Mouse (Mus musculus) lung, embryonic 15.5 days (tissue): ENCODE measurements at regions not wholly inside any gene's neighbourhood (a gene's known extent, or its start where the extent isn't known, plus 50 kb on each side); places are given as distances from the start of the nearest gene placed in this dataset.

Experiments used
- ATAC-seq: fragments of 200-750 bp; cut with Nextera tagmentation; 2 replicates; pipeline ENCODE4 v1.8.0; 2017; ENCODE audit warnings: moderate number of reproducible peaks, borderline replicate concordance; ENCODE audit not compliant: low FRiP score, low TSS enrichment; ENCODE audit errors: extremely low read depth
- H3K27ac ChIP-seq: fragments of 300-500 bp; sonication (generic); 2 replicates; pipeline ENCODE4 v1.5.1; 2015; ENCODE audit warnings: moderate library complexity, mild to moderate bottlenecking, inconsistent platforms
- H3K27me3 ChIP-seq: fragments of 300-500 bp; sonication (generic); 2 replicates; pipeline ENCODE4 v1.6.1; 2015; ENCODE audit warnings: inconsistent platforms
- H3K36me3 ChIP-seq: fragments of 300-500 bp; sonication (generic); 2 replicates; pipeline ENCODE4 v1.6.1; 2015; ENCODE audit warnings: inconsistent platforms
- H3K4me1 ChIP-seq: fragments of 300-500 bp; sonication (generic); 2 replicates; pipeline ENCODE4 v1.6.1; 2015; ENCODE audit warnings: inconsistent platforms
- H3K4me2 ChIP-seq: fragments of 300-500 bp; sonication (generic); 2 replicates; pipeline ENCODE4 v1.6.1; 2015; ENCODE audit warnings: inconsistent platforms, mild to moderate bottlenecking, moderate library complexity
- H3K4me3 ChIP-seq: fragments of 300-500 bp; sonication (generic); 2 replicates; pipeline ENCODE4 v1.5.1; 2015; ENCODE audit warnings: mild to moderate bottlenecking, inconsistent platforms
- H3K9ac ChIP-seq: fragments of 300-500 bp; sonication (generic); 2 replicates; pipeline ENCODE4 v1.6.1; 2015; ENCODE audit warnings: inconsistent platforms
- H3K9me3 ChIP-seq: fragments of 300-500 bp; sonication (generic); 2 replicates; pipeline ENCODE4 v1.6.1; 2016; ENCODE audit warnings: inconsistent platforms
- WGBS: fragments of 180-500 bp; shearing (Covaris S2); methylation state at CpG from one replicate; pipeline ENCODE4 v1.1.7; 2015; 5-methylcytosine and 5-hydroxymethylcytosine counted together

DNA sequence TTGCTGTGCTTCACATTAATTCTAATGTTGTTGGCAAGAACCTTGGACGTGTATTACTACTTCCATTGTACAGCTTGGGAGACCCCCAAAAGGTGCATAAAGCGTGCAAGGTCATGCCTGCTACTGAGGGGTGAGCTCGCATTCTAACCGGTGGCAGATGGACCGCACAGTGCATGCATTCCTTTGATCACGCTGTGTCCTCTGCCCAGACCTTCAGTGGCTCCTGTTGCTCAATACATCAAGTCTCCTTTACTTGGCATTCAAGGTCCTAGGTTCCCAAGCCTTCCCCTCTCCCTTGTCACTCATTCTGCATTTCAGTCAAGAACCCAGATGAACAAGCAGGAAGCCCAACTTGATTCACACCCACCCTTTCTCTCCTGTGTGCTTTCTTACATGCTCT lies 156.4 kb upstream of the Pgrmc2 start:
- Histone ChIP-seq H3K36me3 (no peaks in the 10 kb centered on the region), H3K4me3 (no peak overlapping the region), H3K27me3 (no peaks in the 10 kb centered on the region), H3K4me1 (no peaks in the 10 kb centered on the region), H3K9ac (no peak overlapping the region), H3K9me3 (no peaks in the 10 kb centered on the region), H3K27ac (no peak overlapping the region), H3K4me2 (no peak overlapping the region)
- ATAC-seq = no peak
- 75% methylated on average over 6 of the region's 6 CpGs for WGBS

DNA sequence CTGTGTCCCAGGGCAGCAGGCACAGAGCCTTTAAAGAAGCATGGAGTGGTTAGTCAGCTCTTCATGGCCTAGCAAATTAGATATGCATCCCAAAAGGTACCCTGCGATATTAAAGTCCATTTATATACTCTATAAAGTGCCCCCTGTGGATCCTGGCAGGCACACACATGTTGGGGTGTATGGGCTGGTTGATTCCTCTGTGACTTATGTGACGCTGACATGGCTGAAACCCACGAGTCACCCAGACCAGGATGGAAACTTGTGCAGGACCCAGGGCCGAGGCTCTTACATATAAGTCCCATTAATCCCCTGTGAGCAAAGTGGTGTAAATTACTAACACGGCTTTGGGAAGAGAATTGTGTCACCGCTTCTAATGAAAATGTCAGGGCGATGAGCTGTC lies 155.2 kb upstream of the Pgrmc2 start:
- Histone ChIP-seq H3K27me3 (no peaks in the 10 kb centered on the region), H3K9ac (no peak overlapping the region), H3K9me3 (no peaks in the 10 kb centered on the region), H3K36me3 (no peaks in the 10 kb centered on the region), H3K27ac (no peak overlapping the region), H3K4me3 (no peak overlapping the region), H3K4me2 (no peak overlapping the region), H3K4me1 (no peaks in the 10 kb centered on the region)
- ATAC-seq = no peak
- WGBS = 81% methylated on average over 7 of the region's 7 CpGs

DNA sequence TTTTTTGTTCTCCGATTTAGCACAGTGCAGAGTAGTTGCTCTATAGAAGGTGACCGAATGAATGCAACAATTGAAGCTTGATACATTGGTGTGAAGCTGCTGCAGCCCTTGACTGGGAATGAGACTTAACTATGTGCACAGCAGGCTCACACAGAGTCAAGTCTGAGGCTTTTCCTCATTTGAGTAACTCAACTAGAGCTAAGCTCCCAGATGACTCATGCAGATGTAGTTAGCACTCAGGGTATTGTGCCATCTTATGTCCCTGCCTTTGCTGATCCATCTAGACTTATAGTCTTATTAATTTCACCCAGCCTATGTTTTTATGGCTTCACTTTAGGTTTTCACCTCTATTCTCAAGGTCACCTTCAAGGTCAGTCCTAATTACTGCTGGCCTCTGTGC lies 152.8 kb upstream of the Pgrmc2 start:
- Histone ChIP-seq H3K27ac (no peak overlapping the region), H3K4me2 (no peak overlapping the region), H3K36me3 (no peaks in the 10 kb centered on the region), H3K27me3 (no peaks in the 10 kb centered on the region), H3K4me3 (no peak overlapping the region), H3K4me1 (no peaks in the 10 kb centered on the region), H3K9ac (no peak overlapping the region), H3K9me3 (no peaks in the 10 kb centered on the region)
- no peak for ATAC-seq
- WGBS = 91% methylated on average over 2 of the region's 2 CpGs

DNA sequence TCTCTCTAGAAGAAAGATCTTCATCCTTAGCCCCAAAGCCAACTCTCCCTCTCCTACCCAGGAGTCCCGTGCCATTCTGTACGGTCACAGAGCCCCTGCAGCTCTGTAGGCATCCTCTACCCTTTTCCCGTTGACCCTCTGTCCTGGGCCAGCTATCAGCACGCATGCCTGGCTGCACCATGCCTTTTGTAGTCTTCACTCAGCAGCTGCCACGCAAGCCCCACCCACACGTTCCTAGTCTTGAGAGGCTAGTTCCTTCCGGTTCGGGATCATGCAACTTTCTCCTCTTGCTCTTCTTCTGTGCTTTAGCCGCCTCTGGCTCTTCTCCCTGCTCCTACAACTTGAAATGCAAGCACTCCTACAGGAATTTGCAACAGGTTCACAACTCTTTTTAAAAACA lies 152.1 kb upstream of the Pgrmc2 start:
- Histone ChIP-seq H3K36me3 (no peaks in the 10 kb centered on the region), H3K9me3 (no peaks in the 10 kb centered on the region), H3K4me3 (no peak overlapping the region), H3K27me3 (no peaks in the 10 kb centered on the region), H3K4me2 (no peak overlapping the region), H3K9ac (no peak overlapping the region), H3K4me1 (no peaks in the 10 kb centered on the region), H3K27ac (no peak overlapping the region)
- ATAC-seq = no peak
- 50% methylated on average over 9 of the region's 9 CpGs for WGBS

DNA sequence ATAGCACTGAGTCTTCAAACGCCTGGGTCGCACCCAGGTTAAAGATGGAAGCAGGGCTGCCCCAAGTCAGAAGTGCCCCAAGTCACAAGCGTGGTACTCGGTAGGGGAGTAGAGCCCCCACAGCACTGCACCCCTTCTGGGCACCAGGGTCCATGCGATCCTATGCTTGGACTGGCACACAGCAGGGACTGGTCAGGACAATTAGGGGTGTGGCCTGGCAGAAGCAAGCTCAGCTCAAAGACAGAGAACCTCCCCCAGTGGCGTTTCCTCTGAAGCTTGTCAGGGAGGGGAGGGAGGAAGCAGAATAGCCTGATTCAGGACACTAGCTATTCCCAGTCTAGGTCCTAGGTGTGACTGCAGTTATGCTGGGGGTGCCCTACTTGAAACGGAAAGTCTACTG lies 151.3 kb upstream of the Pgrmc2 start:
- no peak for ATAC-seq
- Histone ChIP-seq H3K27me3 (no peaks in the 10 kb centered on the region), H3K27ac (no peak overlapping the region), H3K4me1 (0 out of 2 replicates have a peak, but pooled peaks cover under 1% of the 10 kb centered on the region), H3K36me3 (no peaks in the 10 kb centered on the region), H3K9ac (no peak overlapping the region), H3K4me2 (no peak overlapping the region), H3K4me3 (no peak overlapping the region), H3K9me3 (no peaks in the 10 kb centered on the region)
- whole genome bisulfite sequencing = 61% methylated on average over 7 of the region's 7 CpGs

DNA sequence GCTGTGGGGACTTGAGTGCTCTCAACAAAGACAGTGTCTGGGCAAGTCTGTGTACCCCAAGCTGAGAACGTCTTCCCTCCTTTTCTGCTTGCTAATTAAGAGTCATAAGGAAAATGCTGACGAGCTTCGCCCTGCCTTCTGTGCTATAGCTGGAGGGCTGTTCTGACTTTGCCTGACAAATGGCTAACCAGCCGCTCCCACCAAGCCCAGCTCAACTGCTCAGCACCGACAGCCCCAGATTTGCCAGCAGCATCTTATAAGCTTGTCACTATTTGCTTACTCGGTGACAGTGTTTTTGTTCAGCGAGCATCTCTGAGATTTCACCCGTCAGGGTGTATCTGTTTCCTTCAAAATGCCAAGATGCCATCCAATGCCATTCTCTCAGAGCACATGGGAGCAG lies 150.6 kb upstream of the Pgrmc2 start:
- H3K27me3 ChIP-seq = no peaks in the 10 kb centered on the region
- H3K9ac ChIP-seq = no peak overlapping the region
- no peak overlapping the region for H3K4me2 ChIP-seq
- H3K9me3 ChIP-seq = no peaks in the 10 kb centered on the region
- ATAC-seq = no peak
- H3K27ac ChIP-seq = no peak overlapping the region
- peaks cover 7% of the 10 kb centered on the region; the same call in 1 of the 2 replicates for H3K4me1 ChIP-seq
- H3K36me3 ChIP-seq = no peaks in the 10 kb centered on the region
- 81% methylated on average over 8 of the region's 8 CpGs for WGBS
- no peak overlapping the region for H3K4me3 ChIP-seq

DNA sequence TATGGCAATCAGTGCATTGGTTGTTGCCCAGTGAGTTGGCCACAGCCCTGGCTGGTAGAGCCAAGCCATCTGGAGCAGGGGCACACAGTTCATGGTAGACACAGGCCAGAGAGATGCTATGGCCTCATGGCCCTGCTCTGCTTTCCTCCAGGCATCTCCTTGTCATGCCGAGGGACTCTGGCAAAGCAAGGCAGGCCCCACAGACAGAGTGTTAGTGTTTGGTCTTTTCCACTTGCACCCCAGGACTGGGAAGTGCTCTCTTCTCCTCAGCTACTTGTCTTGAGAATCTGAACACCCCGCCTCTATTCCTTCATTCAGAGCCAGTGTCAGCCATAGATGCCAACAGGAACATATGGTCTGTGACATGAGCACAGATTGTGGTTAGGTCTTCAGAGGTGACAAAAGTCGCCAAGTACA lies 148.1 kb upstream of the Pgrmc2 start:
- Histone ChIP-seq H3K27me3 (peaks cover 6% of the 10 kb centered on the region; the same call in 1 of the 2 replicates), H3K9ac (no peak overlapping the region), H3K27ac (no peak overlapping the region), H3K4me1 (peaks cover 7% of the 10 kb centered on the region; the same call in 1 of the 2 replicates), H3K36me3 (no peaks in the 10 kb centered on the region), H3K4me3 (no peak overlapping the region), H3K9me3 (no peaks in the 10 kb centered on the region), H3K4me2 (no peak overlapping the region)
- no peak for ATAC-seq
- WGBS = 75% methylated on average over 3 of the region's 3 CpGs

DNA sequence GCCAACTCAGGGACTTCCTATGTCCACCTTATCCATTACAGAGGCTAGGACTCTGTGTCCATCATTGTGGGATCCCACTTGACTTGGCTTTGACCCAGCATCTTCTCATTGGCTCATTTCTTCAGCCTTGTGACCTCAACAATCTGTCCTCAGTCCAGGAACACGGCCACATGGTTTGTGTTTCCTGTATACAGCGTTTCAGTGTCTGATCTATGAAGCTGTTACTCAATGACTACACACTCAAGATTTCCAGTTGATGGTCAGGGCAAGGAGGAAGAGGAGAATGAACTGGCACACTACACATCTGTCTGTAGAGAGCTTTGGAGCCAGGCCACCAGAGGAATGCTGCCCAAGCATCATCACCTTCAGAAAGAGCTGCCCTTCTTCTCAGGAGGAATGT lies 146.6 kb upstream of the Pgrmc2 start:
- H3K36me3 ChIP-seq = no peaks in the 10 kb centered on the region
- no peak overlapping the region for H3K27ac ChIP-seq
- H3K4me2 ChIP-seq = no peak overlapping the region
- no peaks in the 10 kb centered on the region for H3K9me3 ChIP-seq
- 50% methylated on average over 2 of the region's 2 CpGs for WGBS
- no peak for ATAC-seq
- H3K4me1 ChIP-seq = peaks cover 7% of the 10 kb centered on the region; the same call in 1 of the 2 replicates
- no peak overlapping the region for H3K4me3 ChIP-seq
- H3K27me3 ChIP-seq = peaks cover 6% of the 10 kb centered on the region; the same call in 1 of the 2 replicates
- no peak overlapping the region for H3K9ac ChIP-seq

DNA sequence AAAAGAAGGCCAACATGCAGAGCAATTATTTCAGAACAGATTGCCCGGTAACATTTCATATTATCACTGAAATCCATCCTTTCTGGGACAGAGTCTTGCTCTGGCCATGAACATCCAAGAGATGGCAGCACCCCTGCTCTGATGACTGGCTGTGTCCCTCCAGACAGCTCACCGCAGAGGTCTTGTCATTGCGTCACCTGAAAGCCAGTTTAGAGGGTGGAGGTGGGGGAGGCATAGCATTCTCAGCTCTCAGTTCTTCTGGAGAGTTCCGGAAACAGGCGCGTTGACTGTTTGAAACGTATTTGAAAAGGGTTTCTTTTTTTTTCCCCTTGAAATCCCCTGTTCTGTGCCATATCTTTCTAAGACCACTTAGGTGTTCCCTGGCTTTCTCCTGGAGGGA lies 145.7 kb upstream of the Pgrmc2 start:
- Histone ChIP-seq H3K9ac (no peak overlapping the region), H3K36me3 (no peaks in the 10 kb centered on the region), H3K9me3 (no peaks in the 10 kb centered on the region), H3K27me3 (peaks cover 6% of the 10 kb centered on the region; the same call in 1 of the 2 replicates), H3K4me2 (peak overlapping the region; percentile 11; the same call in 1 of the 2 replicates), H3K4me3 (no peak overlapping the region), H3K4me1 (peaks cover 7% of the 10 kb centered on the region; the same call in 1 of the 2 replicates), H3K27ac (no peak overlapping the region)
- peak; percentile 86 for ATAC-seq
- WGBS = 4% methylated on average over 7 of the region's 7 CpGs

DNA sequence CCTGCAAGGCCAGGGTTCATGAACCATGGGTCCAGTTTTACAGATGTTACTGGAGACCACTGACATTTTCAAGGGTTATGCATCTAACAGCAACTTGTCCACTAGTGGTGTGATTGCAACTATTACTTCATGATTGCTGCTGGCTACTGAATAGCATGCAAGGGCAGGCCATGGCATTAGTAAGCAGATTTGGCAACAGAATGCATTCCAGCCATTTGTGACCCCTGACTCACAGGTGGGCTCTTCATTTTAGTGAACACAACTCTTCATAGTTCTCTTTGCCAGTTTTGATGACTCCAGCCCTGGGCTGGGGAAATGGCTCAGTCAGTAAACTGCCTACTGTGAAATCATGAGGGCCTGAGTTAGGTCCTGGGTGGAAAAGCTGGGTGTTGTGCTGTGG lies 137.9 kb upstream of the Pgrmc2 start:
- H3K4me1 ChIP-seq = no peaks in the 10 kb centered on the region
- H3K4me3 ChIP-seq = no peak overlapping the region
- no peak overlapping the region for H3K4me2 ChIP-seq

DNA sequence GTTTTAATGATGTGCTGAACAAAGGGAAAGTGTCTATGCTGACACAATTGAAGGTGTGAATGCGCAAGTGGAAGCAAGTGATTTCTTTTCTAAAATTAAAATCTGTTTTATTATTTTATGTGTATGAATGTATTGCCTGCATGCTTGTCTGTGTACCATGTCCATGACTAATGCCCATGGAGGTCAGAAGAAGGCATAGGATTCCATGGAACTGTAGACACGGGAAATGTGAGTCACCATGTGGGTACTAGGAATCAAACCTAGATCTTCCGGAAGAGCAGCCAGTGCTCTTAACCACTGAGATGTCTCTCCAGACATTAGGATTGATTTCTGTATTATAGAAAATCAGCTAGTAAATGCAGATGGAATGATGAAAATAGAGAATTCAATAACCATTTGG lies 134.9 kb upstream of the Pgrmc2 start:
- Histone ChIP-seq H3K9ac (no peak overlapping the region), H3K4me3 (no peak overlapping the region), H3K27ac (no peak overlapping the region), H3K36me3 (no peaks in the 10 kb centered on the region), H3K27me3 (no peaks in the 10 kb centered on the region), H3K4me1 (no peaks in the 10 kb centered on the region), H3K4me2 (no peak overlapping the region), H3K9me3 (no peaks in the 10 kb centered on the region)
- 94% methylated on average over 3 of the region's 3 CpGs for WGBS
- no peak for ATAC-seq

More for the DNA sequence above, 137.9 kb upstream of the Pgrmc2 start:
- H3K9me3 ChIP-seq = no peaks in the 10 kb centered on the region
- no peak overlapping the region for H3K27ac ChIP-seq
- no peaks in the 10 kb centered on the region for H3K27me3 ChIP-seq
- ATAC-seq = no peak
- H3K9ac ChIP-seq = no peak overlapping the region
- H3K36me3 ChIP-seq = no peaks in the 10 kb centered on the region

DNA sequence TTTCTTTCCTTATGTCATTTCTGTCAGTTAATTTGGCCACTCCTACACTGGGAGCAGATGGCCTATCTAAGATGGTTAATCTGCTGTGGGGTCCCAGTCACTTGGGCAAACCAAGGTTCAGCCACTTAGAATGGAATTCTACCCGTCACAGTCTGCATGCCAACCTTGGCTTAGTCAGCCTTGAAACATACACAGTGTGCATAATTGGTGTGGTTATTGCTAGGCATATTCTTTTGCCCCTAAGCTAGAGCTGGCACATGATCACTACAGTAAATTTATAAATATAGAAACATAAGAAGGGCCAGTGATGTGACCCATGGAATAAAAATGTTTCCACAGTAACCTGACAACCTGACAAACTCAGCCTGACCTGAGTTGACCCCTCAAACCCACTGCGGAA lies 130.7 kb upstream of the Pgrmc2 start:
- ATAC-seq = no peak
- 55% methylated on average over 2 of the region's 2 CpGs for WGBS

DNA sequence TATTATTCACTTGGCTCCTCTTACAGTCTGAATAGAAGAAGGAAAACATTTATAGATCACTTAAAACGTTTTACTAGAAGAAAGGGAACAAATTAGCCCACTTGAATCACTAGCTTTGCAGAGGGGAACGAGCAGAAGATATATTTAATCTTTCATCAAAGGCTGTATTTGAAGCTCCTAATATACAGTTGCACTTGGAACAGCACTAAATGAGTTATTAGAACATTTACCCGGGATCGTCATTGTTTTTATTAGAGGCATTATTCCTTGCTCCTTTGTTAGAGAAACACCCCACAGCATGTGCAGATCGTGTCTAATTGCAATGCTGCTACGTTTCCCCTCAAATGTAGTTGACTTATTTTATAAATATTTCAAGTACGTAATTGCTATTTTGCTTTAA lies 127.5 kb upstream of the Pgrmc2 start:
- no peak overlapping the region for H3K4me2 ChIP-seq
- no peak overlapping the region for H3K9ac ChIP-seq
- H3K27me3 ChIP-seq = no peaks in the 10 kb centered on the region
- H3K36me3 ChIP-seq = no peaks in the 10 kb centered on the region
- ATAC-seq = no peak
- H3K9me3 ChIP-seq = no peaks in the 10 kb centered on the region
- H3K4me3 ChIP-seq = no peak overlapping the region
- 59% methylated on average over 7 of the region's 7 CpGs for WGBS
- H3K27ac ChIP-seq = no peak overlapping the region
- no peaks in the 10 kb centered on the region for H3K4me1 ChIP-seq

More for the DNA sequence above, 130.7 kb upstream of the Pgrmc2 start:
- Histone ChIP-seq H3K4me3 (no peak overlapping the region), H3K4me1 (no peaks in the 10 kb centered on the region), H3K9me3 (no peaks in the 10 kb centered on the region), H3K27me3 (no peaks in the 10 kb centered on the region), H3K27ac (no peak overlapping the region), H3K4me2 (no peak overlapping the region), H3K9ac (no peak overlapping the region), H3K36me3 (no peaks in the 10 kb centered on the region)
